Mouse (Mus musculus): ENCODE measurements around the gene Zfp644. TPM values are rescaled to one million over a fixed set of nuclear protein-coding genes. Genes with fewer than 3 reads are reported as not detected.
"Not testable (repeated sequence)": the region's sequence is repeated elsewhere in the genome, so short reads cannot be mapped to it uniquely, and the experiment has no call there.

The Zfp644 gene
- polyA plus RNA-seq, 1 experiment from 2014 or later = 61.0 TPM

DNA sequence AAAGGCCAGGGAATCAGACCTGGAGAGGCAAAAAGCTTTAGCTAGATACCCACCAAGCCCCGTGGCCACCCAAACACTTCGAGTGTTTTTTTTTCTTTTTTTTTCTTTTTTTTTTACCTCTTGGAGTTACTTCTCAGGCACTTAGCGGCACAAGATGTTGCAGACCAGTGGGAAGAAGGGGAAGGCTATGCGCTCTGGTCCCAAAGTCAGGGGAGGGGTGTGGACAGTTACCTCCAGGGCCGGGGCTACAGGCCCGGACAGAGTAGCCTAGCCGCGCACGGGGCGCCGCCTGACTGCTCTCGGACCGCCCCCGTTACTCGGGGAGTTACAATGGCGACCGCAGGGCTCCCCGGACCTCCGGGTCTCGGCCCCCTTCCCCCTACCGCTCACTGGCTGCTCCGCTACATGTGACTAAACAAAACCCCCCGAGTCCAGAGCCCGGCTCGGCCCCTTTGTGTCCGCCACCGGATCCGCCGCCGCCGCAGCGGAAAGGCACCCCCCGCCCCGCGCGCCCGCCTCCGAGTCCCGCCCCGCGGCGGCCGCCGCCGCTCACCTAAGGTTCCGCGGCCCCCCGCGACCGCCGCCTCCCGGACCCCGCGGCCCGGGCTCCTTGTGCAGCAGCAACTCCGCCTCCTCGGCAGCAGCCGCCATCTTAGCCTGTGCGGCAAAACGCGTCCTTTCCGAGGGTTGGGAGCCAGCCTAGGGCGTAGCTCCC is 1.2 kb downstream of the Zfp644 start:
- H3K9me3 ChIP-seq (replicated peaks) = no peaks in the 10 kb centered on the region
- ATAC-seq (replicated peaks; ENCODE audit: low FRiP score) = peak; percentile 89
- H3K4me3 ChIP-seq (replicated peaks) = peak overlapping the region; percentile 79
- peaks cover 18% of the 10 kb centered on the region for H3K4me1 ChIP-seq
- H3K27me3 ChIP-seq = no peaks in the 10 kb centered on the region
- H3K36me3 ChIP-seq = peaks cover 15% of the 10 kb centered on the region; the same call in 1 of the 2 replicates
- H3K4me2 ChIP-seq = peak overlapping the region; percentile 68
- peak overlapping the region; percentile 95 for H3K9ac ChIP-seq
- under 1% methylated on average over 41 of the region's 63 CpGs for WGBS
- H3K27ac ChIP-seq = peak overlapping the region; percentile 99

DNA sequence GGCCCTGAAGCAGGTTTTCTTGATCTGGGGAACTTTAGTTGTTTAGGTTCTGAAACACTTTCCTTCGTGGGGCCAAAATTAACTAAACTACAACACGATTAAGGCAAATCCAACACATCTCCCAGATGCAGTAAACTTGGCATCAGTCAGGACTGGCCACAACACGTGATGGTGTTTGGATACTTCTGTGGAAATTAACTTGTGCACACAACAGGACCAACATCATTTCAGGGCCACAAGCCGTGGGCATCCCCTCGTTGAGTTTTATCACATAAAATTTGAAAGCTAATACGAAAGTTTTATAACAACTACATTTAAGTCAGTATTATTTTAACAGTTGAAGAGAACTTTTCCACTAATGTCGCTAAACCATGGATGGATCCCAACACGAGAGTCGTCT is 1.9 kb downstream of the Zfp644 start:
- H3K4me1 ChIP-seq = peaks cover 18% of the 10 kb centered on the region
- H3K36me3 ChIP-seq = peaks cover 21% of the 10 kb centered on the region; the same call in 1 of the 2 replicates
- no peaks in the 10 kb centered on the region for H3K27me3 ChIP-seq
- H3K9ac ChIP-seq = peak overlapping the region; percentile 95
- peak overlapping the region; percentile 99 for H3K27ac ChIP-seq
- peak overlapping the region; percentile 68 for H3K4me2 ChIP-seq
- 33% methylated on average over 9 of the region's 9 CpGs for WGBS
- no peak for ATAC-seq (replicated peaks; ENCODE audit: low FRiP score)
- H3K4me3 ChIP-seq (replicated peaks) = peak overlapping the region; percentile 79
- no peaks in the 10 kb centered on the region for H3K9me3 ChIP-seq (replicated peaks)

DNA sequence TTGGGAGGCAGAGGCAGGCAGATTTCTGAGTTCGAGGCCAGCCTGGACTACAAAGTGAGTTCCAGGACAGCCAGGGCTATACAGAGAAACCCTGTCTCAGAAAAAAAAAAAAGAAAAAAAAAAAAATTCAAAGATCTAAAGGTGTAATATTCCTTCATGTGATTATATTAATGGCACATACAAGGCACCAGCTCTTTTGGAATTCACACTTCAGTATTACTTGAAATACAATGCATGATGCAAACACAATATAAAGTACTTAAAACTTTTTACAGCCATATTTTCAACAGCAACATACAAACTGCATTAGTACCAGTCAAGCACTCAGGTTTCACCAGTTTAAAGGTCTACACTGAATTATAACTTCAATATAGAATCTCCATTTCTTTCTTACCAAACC is 2.4 kb downstream of the Zfp644 start:
- Histone ChIP-seq H3K36me3 (peaks cover 21% of the 10 kb centered on the region; the same call in 1 of the 2 replicates), H3K4me1 (peaks cover 18% of the 10 kb centered on the region), H3K27ac (no peak overlapping the region), H3K9ac (0 out of 2 replicates have a peak overlapping the region, but pooled peaks have one; percentile 95), H3K27me3 (no peaks in the 10 kb centered on the region), H3K9me3 (replicated peaks) (no peaks in the 10 kb centered on the region), H3K4me3 (replicated peaks) (peak overlapping the region; percentile 79), H3K4me2 (peak overlapping the region; percentile 68)
- WGBS = 83% methylated on average over 1 of the region's 1 CpGs
- no peak for ATAC-seq (replicated peaks; ENCODE audit: low FRiP score)

DNA sequence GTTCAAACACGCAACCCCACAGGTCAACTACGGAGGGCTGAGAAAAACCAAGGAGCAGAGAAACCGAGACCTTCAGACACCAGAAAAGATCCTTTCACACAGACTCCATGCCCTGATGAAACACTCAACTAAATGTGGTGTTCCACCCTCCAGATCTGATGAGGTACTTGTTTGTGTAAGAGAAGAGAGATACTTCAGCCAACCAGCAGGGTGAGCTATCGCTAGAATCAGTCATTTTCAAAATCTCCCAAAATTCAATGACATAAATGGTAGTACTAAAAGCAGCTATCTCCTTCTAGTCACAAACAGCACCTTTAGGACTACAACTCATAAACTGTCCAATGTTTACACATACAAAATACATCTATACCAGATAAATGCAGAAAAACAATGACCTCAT is 4.1 kb downstream of the Zfp644 start:
- Histone ChIP-seq H3K27ac (no peak overlapping the region), H3K9ac (no peak overlapping the region), H3K4me3 (replicated peaks) (no peak overlapping the region), H3K27me3 (no peaks in the 10 kb centered on the region), H3K4me1 (peaks cover 18% of the 10 kb centered on the region), H3K4me2 (no peak overlapping the region), H3K9me3 (replicated peaks) (no peaks in the 10 kb centered on the region), H3K36me3 (peaks cover 21% of the 10 kb centered on the region; the same call in 1 of the 2 replicates)
- 87% methylated on average over 4 of the region's 4 CpGs for WGBS
- no peak for ATAC-seq (replicated peaks; ENCODE audit: low FRiP score)

DNA sequence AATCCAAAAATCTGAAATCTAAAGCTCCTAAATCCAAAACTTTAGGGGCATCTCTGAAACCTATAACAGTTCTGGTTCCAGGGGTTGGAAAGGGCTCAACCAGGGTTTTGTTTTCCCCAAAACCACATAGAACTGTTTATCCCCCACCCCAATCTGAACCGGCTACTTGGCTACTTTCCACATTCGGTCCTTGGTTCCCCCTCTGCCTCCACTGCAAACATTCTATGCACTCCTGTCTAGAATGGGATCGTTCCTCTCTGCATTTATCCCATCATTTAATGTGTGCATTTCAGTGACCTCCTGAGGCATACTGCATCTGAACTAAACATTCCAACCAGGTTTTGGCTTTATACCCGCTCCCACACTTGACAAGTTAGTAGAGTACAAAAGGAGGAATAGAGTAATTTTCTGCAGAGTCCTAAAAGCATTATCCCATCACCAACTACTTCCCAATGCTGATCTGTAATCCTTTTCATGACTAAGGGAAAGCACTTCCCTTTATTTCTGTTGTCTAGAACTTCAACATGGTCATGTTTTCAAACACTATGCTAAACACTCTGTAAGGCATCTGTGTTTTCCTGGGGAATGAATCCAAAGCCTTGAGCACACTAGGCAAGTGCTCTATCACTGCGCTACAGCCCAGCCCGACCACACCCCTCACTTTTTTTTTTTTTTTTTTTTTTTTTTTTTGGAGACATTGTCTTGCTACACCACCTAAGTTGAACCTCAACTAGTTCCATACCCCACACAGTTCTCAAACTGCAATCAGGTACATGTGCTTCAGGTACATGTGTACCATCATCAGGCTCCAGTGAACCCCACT is 16.2 kb downstream of the Zfp644 start:
- Histone ChIP-seq H3K4me3 (replicated peaks) (no peak overlapping the region), H3K27me3 (no peaks in the 10 kb centered on the region), H3K4me2 (no peak overlapping the region), H3K36me3 (peaks cover 8% of the 10 kb centered on the region; the same call in 1 of the 2 replicates), H3K27ac (no peak overlapping the region), H3K9me3 (replicated peaks) (no peaks in the 10 kb centered on the region), H3K9ac (no peak overlapping the region), H3K4me1 (no peaks in the 10 kb centered on the region)
- WGBS = 94% methylated on average over 6 of the region's 6 CpGs
- no peak for ATAC-seq (replicated peaks; ENCODE audit: low FRiP score)

DNA sequence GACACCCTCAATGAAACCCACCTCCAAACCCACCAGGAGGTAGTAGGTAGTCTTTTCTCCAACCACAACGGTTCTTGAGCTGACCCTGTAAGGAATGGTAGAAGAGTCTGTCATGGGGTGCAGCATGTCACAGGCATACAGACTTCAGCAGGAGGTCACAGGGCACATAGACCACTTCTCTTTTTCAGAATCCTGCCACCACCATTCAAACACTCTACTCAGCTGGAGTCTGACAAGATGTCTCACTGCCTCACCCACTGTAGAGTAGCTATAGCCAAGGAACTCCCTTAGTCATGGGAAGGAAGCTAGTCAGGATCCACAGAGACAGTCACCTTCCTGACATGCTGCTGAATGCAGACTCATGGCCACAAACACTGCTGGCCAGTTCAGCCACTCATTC is 17.4 kb downstream of the Zfp644 start:
- no peak overlapping the region for H3K9ac ChIP-seq
- H3K27me3 ChIP-seq = no peaks in the 10 kb centered on the region
- H3K4me3 ChIP-seq (replicated peaks) = no peak overlapping the region
- no peak overlapping the region for H3K4me2 ChIP-seq
- no peaks in the 10 kb centered on the region for H3K4me1 ChIP-seq
- H3K9me3 ChIP-seq (replicated peaks) = no peaks in the 10 kb centered on the region
- no peak overlapping the region for H3K27ac ChIP-seq
- WGBS = 100% methylated on average over 1 of the region's 1 CpGs
- H3K36me3 ChIP-seq = peaks cover 8% of the 10 kb centered on the region; the same call in 1 of the 2 replicates
- ATAC-seq (replicated peaks; ENCODE audit: low FRiP score) = no peak

DNA sequence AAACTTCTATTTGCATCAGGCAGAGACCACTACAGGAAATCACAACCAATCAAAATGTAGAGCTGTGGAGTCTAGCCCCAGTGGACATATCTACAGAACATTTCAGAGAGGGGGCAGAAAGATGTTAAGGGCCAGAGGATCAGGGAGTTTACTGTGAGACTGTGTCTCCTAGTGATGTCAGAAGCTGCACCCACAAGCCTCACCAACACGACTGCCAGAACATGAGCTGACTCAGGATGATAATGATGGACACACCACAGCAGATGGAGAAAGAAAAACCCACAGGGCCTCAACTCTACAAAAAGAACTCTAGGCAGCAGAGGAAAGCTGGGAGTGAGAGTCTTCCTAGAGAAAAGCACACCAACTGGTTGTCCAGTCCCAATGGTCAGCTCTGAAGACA is 18.3 kb downstream of the Zfp644 start:
- WGBS = 60% methylated on average over 1 of the region's 1 CpGs
- not testable (repeated sequence) for H3K4me2 ChIP-seq; ATAC-seq (replicated peaks; ENCODE audit: low FRiP score); H3K4me1 ChIP-seq; H3K27me3 ChIP-seq; H3K27ac ChIP-seq; H3K9ac ChIP-seq; H3K4me3 ChIP-seq (replicated peaks); H3K9me3 ChIP-seq (replicated peaks); H3K36me3 ChIP-seq

DNA sequence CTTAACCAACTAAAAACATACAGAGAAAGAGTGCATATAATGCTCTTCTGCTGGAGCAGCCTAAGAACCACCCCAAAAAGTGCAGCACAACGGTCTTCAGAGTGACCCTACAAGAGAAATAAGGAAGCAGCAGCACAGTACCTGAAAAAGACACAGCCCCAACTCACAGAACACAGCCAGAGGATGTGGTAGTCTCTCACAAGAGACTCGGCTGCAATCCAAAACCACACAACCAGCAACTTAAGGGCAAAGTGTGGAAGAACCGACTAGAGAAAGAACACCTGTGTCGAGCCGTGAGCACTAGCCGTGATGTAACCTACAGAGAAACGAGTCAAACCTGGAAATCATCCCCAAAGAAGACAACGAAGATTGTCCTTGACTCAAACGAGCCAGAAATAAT is 20.3 kb downstream of the Zfp644 start:
- Histone ChIP-seq H3K27ac (no peak overlapping the region), H3K27me3 (no peaks in the 10 kb centered on the region), H3K4me1 (0 out of 2 replicates have a peak, but pooled peaks cover 3% of the 10 kb centered on the region), H3K9ac (no peak overlapping the region), H3K9me3 (replicated peaks) (no peaks in the 10 kb centered on the region), H3K4me2 (no peak overlapping the region), H3K4me3 (replicated peaks) (no peak overlapping the region), H3K36me3 (peaks cover 8% of the 10 kb centered on the region; the same call in 1 of the 2 replicates)
- no peak for ATAC-seq (replicated peaks; ENCODE audit: low FRiP score)
- WGBS = 85% methylated on average over 9 of the region's 9 CpGs

DNA sequence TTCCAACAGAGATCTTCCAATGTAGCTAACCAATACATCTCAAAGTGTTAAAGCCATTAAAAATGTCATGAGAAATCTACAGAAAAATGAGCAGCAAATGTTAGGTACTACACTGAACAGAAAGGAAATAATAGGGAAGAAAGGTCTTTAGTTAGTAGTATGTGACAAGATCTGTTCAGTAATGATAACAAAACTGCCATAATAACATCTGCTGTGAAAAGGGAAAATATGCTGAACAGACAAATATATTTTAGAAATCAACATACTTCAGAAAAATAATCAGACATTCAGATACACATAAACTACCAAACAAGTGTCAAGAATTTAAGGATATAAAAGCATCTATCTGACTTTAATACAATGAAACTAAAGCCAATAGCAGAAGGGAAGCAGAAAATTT is 24.5 kb downstream of the Zfp644 start:
- Histone ChIP-seq H3K27me3 (no peaks in the 10 kb centered on the region), H3K9ac (no peak overlapping the region), H3K4me2 (no peak overlapping the region), H3K4me3 (replicated peaks) (no peak overlapping the region), H3K27ac (no peak overlapping the region), H3K36me3 (peaks cover 24% of the 10 kb centered on the region), H3K9me3 (replicated peaks) (no peaks in the 10 kb centered on the region), H3K4me1 (0 out of 2 replicates have a peak, but pooled peaks cover 3% of the 10 kb centered on the region)
- no peak for ATAC-seq (replicated peaks; ENCODE audit: low FRiP score)

DNA sequence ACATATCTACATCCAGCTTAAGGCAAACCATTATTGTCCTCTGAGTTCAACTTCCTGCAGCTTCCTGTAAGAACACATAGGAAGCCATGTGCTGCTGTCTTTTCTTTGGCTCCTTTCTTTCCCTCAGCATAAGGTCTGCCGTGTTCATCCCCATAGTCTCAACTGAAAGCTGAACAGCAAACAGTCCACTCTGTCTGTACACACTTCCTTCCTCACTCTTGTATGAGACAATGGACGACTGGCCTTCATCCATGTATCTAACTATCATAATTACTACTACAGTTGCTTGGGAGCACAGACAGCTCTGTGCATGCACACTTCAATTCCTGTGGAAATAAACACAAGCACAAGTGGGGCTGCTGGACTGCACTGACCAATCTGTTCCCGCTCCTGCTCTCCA is 25.2 kb downstream of the Zfp644 start:
- no peak for ATAC-seq (replicated peaks; ENCODE audit: low FRiP score)
- H3K4me3 ChIP-seq (replicated peaks) = no peak overlapping the region
- H3K4me2 ChIP-seq = no peak overlapping the region
- peaks cover 26% of the 10 kb centered on the region for H3K36me3 ChIP-seq
- no peaks in the 10 kb centered on the region for H3K9me3 ChIP-seq (replicated peaks)
- no peak overlapping the region for H3K27ac ChIP-seq
- 71% methylated on average over 3 of the region's 3 CpGs for WGBS
- H3K9ac ChIP-seq = no peak overlapping the region
- no peaks in the 10 kb centered on the region for H3K27me3 ChIP-seq
- H3K4me1 ChIP-seq = 0 out of 2 replicates have a peak, but pooled peaks cover 3% of the 10 kb centered on the region

DNA sequence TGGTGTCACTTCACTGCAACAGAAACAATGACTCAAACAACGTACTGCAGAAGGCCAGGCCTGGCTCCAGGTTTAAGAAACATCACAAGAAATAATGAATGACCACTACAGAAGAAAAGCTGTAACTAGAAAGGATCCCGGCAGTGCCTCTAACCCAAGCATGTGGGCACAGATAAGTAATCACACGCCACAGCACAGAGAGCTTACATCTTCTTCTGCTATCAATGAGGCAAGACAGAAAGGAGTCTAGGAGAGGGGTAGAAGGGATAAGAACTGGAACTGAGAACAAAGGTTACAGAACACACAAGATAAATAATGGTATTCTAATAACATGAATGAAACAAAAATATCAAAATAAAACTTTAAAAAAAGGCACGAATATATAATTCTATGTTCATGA is 32.2 kb downstream of the Zfp644 start:
- ATAC-seq (replicated peaks; ENCODE audit: low FRiP score) = no peak
- peaks cover 37% of the 10 kb centered on the region for H3K36me3 ChIP-seq

DNA sequence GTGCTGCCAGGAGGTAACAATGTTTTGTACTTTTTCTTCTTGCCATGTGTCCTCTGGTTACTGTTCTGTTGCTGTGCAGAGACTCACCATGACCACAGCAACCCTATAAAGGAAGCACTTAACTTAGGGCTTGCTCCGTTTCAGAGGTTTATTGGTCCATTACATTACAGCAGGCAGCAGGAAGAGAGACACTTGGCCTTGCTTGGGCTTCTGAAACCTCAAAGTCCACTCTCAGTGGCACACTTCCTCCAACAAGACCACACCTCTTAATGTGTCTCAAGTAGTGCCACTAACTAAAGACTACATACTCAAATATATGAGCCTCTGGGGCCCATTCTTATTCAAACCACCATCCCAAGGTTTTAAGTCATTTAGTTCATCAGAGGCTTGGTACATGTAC is 36.2 kb downstream of the Zfp644 start:
- no peak for ATAC-seq (replicated peaks; ENCODE audit: low FRiP score)
- no peaks in the 10 kb centered on the region for H3K9me3 ChIP-seq (replicated peaks)
- WGBS = 29% methylated on average over 1 of the region's 1 CpGs
- no peak overlapping the region for H3K4me3 ChIP-seq (replicated peaks)
- H3K36me3 ChIP-seq = peaks cover 34% of the 10 kb centered on the region
- no peaks in the 10 kb centered on the region for H3K27me3 ChIP-seq
- no peak overlapping the region for H3K4me2 ChIP-seq
- H3K4me1 ChIP-seq = no peaks in the 10 kb centered on the region
- H3K9ac ChIP-seq = no peak overlapping the region
- H3K27ac ChIP-seq = no peak overlapping the region

More for the DNA sequence above, 32.2 kb downstream of the Zfp644 start:
- Histone ChIP-seq H3K27me3 (no peaks in the 10 kb centered on the region), H3K4me3 (replicated peaks) (no peak overlapping the region), H3K4me1 (no peaks in the 10 kb centered on the region), H3K4me2 (no peak overlapping the region), H3K9ac (no peak overlapping the region), H3K27ac (no peak overlapping the region), H3K9me3 (replicated peaks) (no peaks in the 10 kb centered on the region)
- 93% methylated on average over 4 of the region's 4 CpGs for WGBS
